In genomic region chr4:33417391-33417790, GRCm38 (mm10) we compare ENCODE assay signal across 17 mouse cellular contexts.
"Had no signal": no experiment of that assay in that cellular context is flagged by ENCODE, and none has a peak within 500 bp of the region (broad histone marks: within the 10 kb centered on the region; RNA-seq: fewer than 3 reads in every experiment).

No protein-coding gene starts in this region.

- ATAC-seq: liver, embryonic 12.5 days; liver, postnatal 0 days; lung, postnatal 0 days; midbrain, embryonic 13.5 days; midbrain, embryonic 15.5 days; midbrain, embryonic 16.5 days had no signal

- DNase-seq: left cerebral cortex, postnatal 4 days; liver; liver, embryonic 13.5 days; liver, postnatal 0 days; lung, adult 18-20 months; lung, adult 2 months; lung, embryonic 14.5 days; lung, postnatal 10 days; lung, postnatal 14 days; lung, postnatal 36 days; lung, postnatal 4 days; midbrain, embryonic 14.5 days had no signal
